Mouse (Mus musculus): Measurements from ENCODE around the gene Adipor2.

Adipor2 gene

GRCm38 (mm10) chr6:119319358-119319757, 98.1 kb downstream of the Adipor2 start:
- DNase-seq (ENCODE audit: extremely low spot score, low read depth, low spot score) = no peak

- DNase-seq (ENCODE audit: extremely low spot score, low read depth, low spot score) = no peak
Observed at GRCm38 (mm10) chr6:119318732-119319131, 98.8 kb downstream of the Adipor2 start.

DNA sequence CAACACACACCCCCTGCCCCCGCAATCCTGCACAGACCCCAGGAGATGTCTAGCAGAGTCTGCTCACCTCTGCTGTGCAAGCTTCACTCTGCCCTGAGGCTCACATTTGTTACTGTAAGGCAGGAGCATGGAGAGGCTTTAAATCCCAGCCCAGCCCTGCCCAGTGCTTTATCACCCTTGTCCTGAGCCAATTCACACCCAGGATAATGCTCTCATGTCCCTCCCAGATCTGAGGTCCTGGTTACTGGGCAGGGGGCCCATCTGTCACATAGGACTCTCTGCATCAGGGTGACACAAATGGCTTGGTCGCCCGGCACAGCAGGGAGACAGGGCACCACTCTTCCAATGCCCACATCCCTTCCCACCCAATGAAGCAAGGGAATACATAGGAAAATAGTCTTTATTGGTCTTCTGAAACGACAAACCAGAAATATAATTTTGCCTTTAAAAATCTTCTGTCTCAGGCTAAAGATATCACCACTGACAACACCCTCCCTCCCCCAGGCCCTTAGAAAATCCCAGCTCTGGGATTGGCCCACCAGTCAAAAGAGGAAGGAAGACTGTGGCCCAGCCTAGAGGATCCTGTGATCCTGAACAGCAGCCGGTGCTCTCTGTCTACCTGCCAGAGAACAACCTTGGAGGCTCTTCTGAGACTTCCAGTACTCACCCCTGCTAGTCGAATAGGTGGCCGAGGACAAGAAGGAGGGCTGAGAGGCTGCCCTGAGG, 102.6 kb downstream of the Adipor2 start:
- no peak for DNase-seq (ENCODE audit: extremely low spot score, low read depth, low spot score)

GRCm38 (mm10) chr6:119313588-119314375, 103.7 kb downstream of the Adipor2 start:
- no peak for DNase-seq (ENCODE audit: extremely low spot score, low read depth, low spot score)

GRCm38 (mm10) chr6:119313096-119313495, 104.4 kb downstream of the Adipor2 start:
- no peak for DNase-seq (ENCODE audit: extremely low spot score, low read depth, low spot score)

- DNase-seq (ENCODE audit: extremely low spot score, low read depth, low spot score) = no peak
Observed at GRCm38 (mm10) chr6:119312381-119312780, 105.1 kb downstream of the Adipor2 start.

GRCm38 (mm10) chr6:119310176-119310575, 107.3 kb downstream of the Adipor2 start:
- DNase-seq (ENCODE audit: extremely low spot score, low read depth, low spot score) = no peak

GRCm38 (mm10) chr6:119307867-119308413, 109.6 kb downstream of the Adipor2 start:
- no peak for DNase-seq (ENCODE audit: extremely low spot score, low read depth, low spot score)

DNA sequence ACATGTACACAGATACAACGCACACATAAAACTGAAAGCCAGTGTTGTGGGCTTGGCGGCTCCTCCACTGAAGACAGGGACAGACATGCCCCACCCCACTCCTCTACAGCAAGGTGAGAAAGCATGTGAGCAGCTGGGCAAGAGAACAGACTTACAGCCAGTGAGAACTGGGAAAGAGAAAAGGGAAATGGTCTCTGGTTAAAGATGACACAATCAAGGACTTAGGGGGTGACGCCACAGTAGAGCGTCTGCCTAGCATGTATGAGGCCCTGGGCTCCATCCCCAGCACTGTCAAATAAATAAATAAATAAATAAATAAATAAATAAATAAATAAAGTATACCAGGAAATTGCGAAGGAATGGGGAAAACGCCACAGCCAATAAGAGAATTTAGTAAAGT, 114.2 kb downstream of the Adipor2 start:
- no peak for DNase-seq (ENCODE audit: extremely low spot score, low read depth, low spot score)
